In the genomic region with DNA sequence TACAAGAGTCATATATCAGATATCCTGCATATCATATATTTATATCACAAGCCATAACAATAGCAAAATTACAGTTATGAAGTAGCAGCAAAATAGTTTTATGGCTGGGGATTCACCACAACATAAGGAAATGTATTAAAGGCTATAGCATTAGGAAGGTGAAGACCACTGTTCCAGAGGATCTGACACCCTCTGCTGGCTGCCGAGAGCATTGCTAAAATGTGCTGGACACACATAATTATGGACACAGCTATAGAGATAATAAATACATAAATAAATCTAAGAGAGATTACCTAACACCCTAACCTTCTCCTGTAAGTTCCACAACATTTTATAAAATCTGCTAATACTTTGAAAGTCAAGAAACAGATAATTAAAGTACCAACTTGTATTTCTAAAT, we compare ENCODE assay signal across 9 mouse cellular contexts.
DNase-seq lines count a peak whose midpoint lies in the region; ATAC-seq and TF ChIP-seq lines count a peak whose summit lies in the region.
"Had no signal": no experiment of that assay in that cellular context is flagged by ENCODE, and none has a peak within 500 bp of the region (broad histone marks: within the 10 kb centered on the region; RNA-seq: fewer than 3 reads in every experiment).

No protein-coding gene starts in this region.

- TF ChIP-seq CTCF in gastrocnemius, adult 2 months (IDR thresholded peaks at IDR 0.05), result peak; percentile 89
- peak; percentile 72 for TF ChIP-seq CTCF in liver, adult 2 months (IDR thresholded peaks at IDR 0.05; ENCODE audit: low read depth, low read length)

- intact Hi-C loops in gastrocnemius, adult 2 months (cut with DNase I), result loop anchor here (2.0 to 10.0 kb wide), 3 partner anchors 165 to 449 kb away; a partner anchor contains a TSS

- DNase-seq in midbrain, embryonic 11.5 days (ENCODE audit: low spot score, missing footprints), result peak; percentile 87
- peak; percentile 81 for DNase-seq in adrenal gland, postnatal 10 days
- peak; percentile 79 for DNase-seq in gastrocnemius, adult 2 months
- DNase-seq in kidney, adult 9 months, result peak; percentile 67
- DNase-seq in liver, adult 2 months (ENCODE audit: extremely low read depth, low read depth, low spot score), result peak; percentile 20
- DNase-seq in retina, postnatal 1 day, result peak; percentile 37
- DNase-seq in Muller cell, postnatal 12 days (ENCODE audit: inconsistent ontology term), result no peak

- H3K27me3 ChIP-seq in midbrain, embryonic 11.5 days (ENCODE audit: control insufficient read depth, insufficient read depth, low read length), result no peaks in the 10 kb centered on the region
- no peaks in the 10 kb centered on the region for H3K27me3 ChIP-seq in midbrain, embryonic 15.5 days (replicated peaks)
- H3K27me3 ChIP-seq in liver, adult 2 months (ENCODE audit: control insufficient read depth, insufficient read depth, low read length), result no peaks in the 10 kb centered on the region

- no peaks in the 10 kb centered on the region for H3K9me3 ChIP-seq in midbrain, embryonic 11.5 days (ENCODE audit: control insufficient read depth, low read length)
- no peaks in the 10 kb centered on the region for H3K9me3 ChIP-seq in midbrain, embryonic 15.5 days
- H3K9me3 ChIP-seq: embryonic facial prominence, embryonic 13.5 days had no signal

- no peak overlapping the region for H3K9ac ChIP-seq in midbrain, embryonic 11.5 days (ENCODE audit: low read length)
- H3K9ac ChIP-seq in midbrain, embryonic 15.5 days, result no peak overlapping the region
- no peak overlapping the region for H3K9ac ChIP-seq in liver, adult 2 months (ENCODE audit: low read depth, low read length)
- H3K9ac ChIP-seq: embryonic facial prominence, embryonic 13.5 days had no signal

- no peak overlapping the region for H3K4me3 ChIP-seq in midbrain, embryonic 11.5 days (ENCODE audit: low read depth, low read length)
- H3K4me3 ChIP-seq in midbrain, embryonic 15.5 days, result no peak overlapping the region
- no peak overlapping the region for H3K4me3 ChIP-seq in gastrocnemius, adult 2 months
- H3K4me3 ChIP-seq in liver, adult 2 months (ENCODE audit: insufficient read depth, low read depth, low read length), result no peak overlapping the region
- H3K4me3 ChIP-seq: embryonic facial prominence, embryonic 13.5 days had no signal

- H3K27ac ChIP-seq in midbrain, embryonic 11.5 days (ENCODE audit: low read depth, low read length), result no peak overlapping the region
- H3K27ac ChIP-seq in midbrain, embryonic 15.5 days, result no peak overlapping the region
- no peak overlapping the region for H3K27ac ChIP-seq in gastrocnemius, adult 2 months
- H3K27ac ChIP-seq in liver, adult 2 months (replicated peaks; ENCODE audit: insufficient read depth, low read depth, low read length), result no peak overlapping the region
- H3K27ac ChIP-seq: embryonic facial prominence, embryonic 13.5 days had no signal

- WGBS in midbrain, embryonic 11.5 days, result 12% methylated on average over 1 of the region's 1 CpGs
- 24% methylated on average over 1 of the region's 1 CpGs for WGBS in midbrain, embryonic 15.5 days
- 5% methylated on average over 1 of the region's 1 CpGs for WGBS in liver, adult 2 months

- no peak for TF ChIP-seq POLR2A in liver, adult 2 months (IDR thresholded peaks at IDR 0.05; ENCODE audit: extremely low read depth, insufficient read depth, low read length)

- ATAC-seq in midbrain, embryonic 11.5 days (ENCODE audit: low FRiP score), result peak; percentile 69; the same call in 1 of the 2 replicates
- ATAC-seq in midbrain, embryonic 15.5 days (replicated peaks), result no peak

- no peaks in the 10 kb centered on the region for H3K36me3 ChIP-seq in midbrain, embryonic 11.5 days (ENCODE audit: control insufficient read depth, insufficient read depth, low read length)
- H3K36me3 ChIP-seq in midbrain, embryonic 15.5 days (replicated peaks), result no peaks in the 10 kb centered on the region
- H3K36me3 ChIP-seq in liver, adult 2 months (ENCODE audit: control insufficient read depth, insufficient read depth, low read length), result no peaks in the 10 kb centered on the region
- H3K36me3 ChIP-seq: embryonic facial prominence, embryonic 13.5 days had no signal

- H3K4me1 ChIP-seq in midbrain, embryonic 11.5 days (ENCODE audit: control insufficient read depth, insufficient read depth, low read length), result no peaks in the 10 kb centered on the region
- no peaks in the 10 kb centered on the region for H3K4me1 ChIP-seq in midbrain, embryonic 15.5 days
- peaks cover 2% of the 10 kb centered on the region; the same call in 1 of the 2 replicates for H3K4me1 ChIP-seq in liver, adult 2 months (ENCODE audit: control insufficient read depth, insufficient read depth, low read length)
- H3K4me1 ChIP-seq: embryonic facial prominence, embryonic 13.5 days had no signal

- H3K4me2 ChIP-seq in midbrain, embryonic 11.5 days, result no peak overlapping the region
- H3K4me2 ChIP-seq in midbrain, embryonic 15.5 days, result no peak overlapping the region
- H3K4me2 ChIP-seq: embryonic facial prominence, embryonic 13.5 days had no signal

- no peaks in the 10 kb centered on the region for H3K79me2 ChIP-seq in liver, adult 2 months (ENCODE audit: control insufficient read depth, insufficient read depth, low read length)
